Mouse (Mus musculus): ENCODE measurements at regions not wholly inside any gene's neighbourhood (a gene's known extent, or its start where the extent isn't known, plus 50 kb on each side); places are given as distances from the start of the nearest gene placed in this dataset.

- no peak for TF ChIP-seq CTCF (IDR thresholded peaks at IDR 0.05; ENCODE audit: low read depth)
- H3K27me3 ChIP-seq (replicated peaks; ENCODE audit: control insufficient read depth, insufficient read depth, low read length): no peaks in the 10 kb centered on the region
- WGBS: 74% methylated on average over 5 of the region's 5 CpGs
- H3K4me1 ChIP-seq (replicated peaks; ENCODE audit: control insufficient read depth, insufficient read depth, low read length): no peaks in the 10 kb centered on the region
- ATAC-seq: no peak
- H3K9ac ChIP-seq (ENCODE audit: low read depth, low read length): no peak overlapping the region
- no peak overlapping the region for H3K27ac ChIP-seq (ENCODE audit: low read depth, low read length)
- H3K36me3 ChIP-seq (ENCODE audit: control insufficient read depth, insufficient read depth): no peaks in the 10 kb centered on the region
- H3K4me2 ChIP-seq (replicated peaks; ENCODE audit: low read depth): no peak overlapping the region
- H3K9me3 ChIP-seq (ENCODE audit: control insufficient read depth): no peaks in the 10 kb centered on the region
- no peak overlapping the region for H3K4me3 ChIP-seq (ENCODE audit: low read depth, low read length)
These were observed 138.7 kb upstream of the Bmp4 start for GRCm38 (mm10) chr14:46529086-46529715.

- Histone ChIP-seq H3K9me3 (ENCODE audit: control insufficient read depth) (no peaks in the 10 kb centered on the region), H3K27ac (ENCODE audit: low read depth, low read length) (no peak overlapping the region), H3K4me2 (replicated peaks; ENCODE audit: low read depth) (no peak overlapping the region), H3K36me3 (ENCODE audit: control insufficient read depth, insufficient read depth) (no peaks in the 10 kb centered on the region), H3K27me3 (replicated peaks; ENCODE audit: control insufficient read depth, insufficient read depth, low read length) (no peaks in the 10 kb centered on the region), H3K9ac (ENCODE audit: low read depth, low read length) (no peak overlapping the region), H3K4me1 (replicated peaks; ENCODE audit: control insufficient read depth, insufficient read depth, low read length) (no peaks in the 10 kb centered on the region), H3K4me3 (ENCODE audit: low read depth, low read length) (no peak overlapping the region)
- no peak for TF ChIP-seq CTCF (IDR thresholded peaks at IDR 0.05; ENCODE audit: low read depth)
- 68% methylated on average over 4 of the region's 4 CpGs for WGBS
- ATAC-seq: no peak
These were observed 126.8 kb upstream of the Bmp4 start for GRCm38 (mm10) chr14:46517258-46517657.

GRCm38 (mm10) chr14:46516285-46516684 lies 125.8 kb upstream of the Bmp4 start:
- Histone ChIP-seq H3K9me3 (ENCODE audit: control insufficient read depth) (no peaks in the 10 kb centered on the region), H3K9ac (ENCODE audit: low read depth, low read length) (no peak overlapping the region), H3K27me3 (replicated peaks; ENCODE audit: control insufficient read depth, insufficient read depth, low read length) (no peaks in the 10 kb centered on the region), H3K36me3 (ENCODE audit: control insufficient read depth, insufficient read depth) (no peaks in the 10 kb centered on the region), H3K4me3 (ENCODE audit: low read depth, low read length) (no peak overlapping the region), H3K27ac (ENCODE audit: low read depth, low read length) (no peak overlapping the region), H3K4me2 (replicated peaks; ENCODE audit: low read depth) (no peak overlapping the region), H3K4me1 (replicated peaks; ENCODE audit: control insufficient read depth, insufficient read depth, low read length) (no peaks in the 10 kb centered on the region)
- 71% methylated on average over 3 of the region's 3 CpGs for WGBS
- no peak for TF ChIP-seq CTCF (IDR thresholded peaks at IDR 0.05; ENCODE audit: low read depth)
- ATAC-seq: no peak

GRCm38 (mm10) chr14:46514262-46514932 lies 123.9 kb upstream of the Bmp4 start:
- ATAC-seq: no peak
- no peak overlapping the region for H3K27ac ChIP-seq (ENCODE audit: low read depth, low read length)
- TF ChIP-seq CTCF (IDR thresholded peaks at IDR 0.05; ENCODE audit: low read depth): no peak
- no peak overlapping the region for H3K9ac ChIP-seq (ENCODE audit: low read depth, low read length)
- 65% methylated on average over 4 of the region's 4 CpGs for WGBS
- H3K27me3 ChIP-seq (replicated peaks; ENCODE audit: control insufficient read depth, insufficient read depth, low read length): no peaks in the 10 kb centered on the region
- no peaks in the 10 kb centered on the region for H3K36me3 ChIP-seq (ENCODE audit: control insufficient read depth, insufficient read depth)
- no peaks in the 10 kb centered on the region for H3K4me1 ChIP-seq (replicated peaks; ENCODE audit: control insufficient read depth, insufficient read depth, low read length)
- no peak overlapping the region for H3K4me3 ChIP-seq (ENCODE audit: low read depth, low read length)
- no peaks in the 10 kb centered on the region for H3K9me3 ChIP-seq (ENCODE audit: control insufficient read depth)
- no peak overlapping the region for H3K4me2 ChIP-seq (replicated peaks; ENCODE audit: low read depth)

- no peaks in the 10 kb centered on the region for H3K9me3 ChIP-seq (ENCODE audit: control insufficient read depth)
- no peaks in the 10 kb centered on the region for H3K4me1 ChIP-seq (replicated peaks; ENCODE audit: control insufficient read depth, insufficient read depth, low read length)
- H3K9ac ChIP-seq (ENCODE audit: low read depth, low read length): no peak overlapping the region
- no peaks in the 10 kb centered on the region for H3K36me3 ChIP-seq (ENCODE audit: control insufficient read depth, insufficient read depth)
- no peak for ATAC-seq
- WGBS: 88% methylated on average over 1 of the region's 1 CpGs
- no peak overlapping the region for H3K4me2 ChIP-seq (replicated peaks; ENCODE audit: low read depth)
- H3K27me3 ChIP-seq (replicated peaks; ENCODE audit: control insufficient read depth, insufficient read depth, low read length): no peaks in the 10 kb centered on the region
- no peak overlapping the region for H3K4me3 ChIP-seq (ENCODE audit: low read depth, low read length)
- no peak for TF ChIP-seq CTCF (IDR thresholded peaks at IDR 0.05; ENCODE audit: low read depth)
- H3K27ac ChIP-seq (ENCODE audit: low read depth, low read length): no peak overlapping the region
These were observed 121.6 kb upstream of the Bmp4 start for GRCm38 (mm10) chr14:46512118-46512517.

GRCm38 (mm10) chr14:46508871-46509270 lies 118.4 kb upstream of the Bmp4 start:
- WGBS: 70% methylated on average over 5 of the region's 5 CpGs
- Histone ChIP-seq H3K4me1 (replicated peaks; ENCODE audit: control insufficient read depth, insufficient read depth, low read length) (no peaks in the 10 kb centered on the region), H3K27ac (ENCODE audit: low read depth, low read length) (no peak overlapping the region), H3K9ac (ENCODE audit: low read depth, low read length) (no peak overlapping the region), H3K9me3 (ENCODE audit: control insufficient read depth) (no peaks in the 10 kb centered on the region), H3K4me2 (replicated peaks; ENCODE audit: low read depth) (no peak overlapping the region), H3K4me3 (ENCODE audit: low read depth, low read length) (no peak overlapping the region), H3K36me3 (ENCODE audit: control insufficient read depth, insufficient read depth) (no peaks in the 10 kb centered on the region), H3K27me3 (replicated peaks; ENCODE audit: control insufficient read depth, insufficient read depth, low read length) (no peaks in the 10 kb centered on the region)
- ATAC-seq: no peak
- no peak for TF ChIP-seq CTCF (IDR thresholded peaks at IDR 0.05; ENCODE audit: low read depth)

All from intestine, postnatal 0 days (tissue).